Comparison of ENCODE assay signal across 11 mouse cellular contexts in the genomic region with DNA sequence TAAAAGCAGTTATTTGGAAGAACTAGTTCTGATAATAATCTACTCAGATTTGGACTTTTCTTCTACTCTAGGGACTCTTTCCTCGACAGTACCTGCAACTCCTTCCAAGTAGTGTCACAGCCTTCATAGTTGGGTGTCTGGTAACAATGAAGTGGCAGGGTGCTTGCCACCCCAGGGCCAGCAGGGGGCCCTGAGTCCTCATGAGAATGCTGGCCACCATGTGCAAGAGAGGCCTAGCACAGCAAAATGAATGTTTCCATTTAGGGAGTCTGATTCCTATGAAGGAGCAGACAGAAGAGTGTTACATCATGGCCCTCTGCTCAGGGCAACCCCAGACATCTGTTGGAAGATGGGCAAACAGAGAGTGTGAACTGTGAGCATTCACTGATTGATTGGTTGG. TPM values are rescaled to one million over a fixed set of nuclear protein-coding genes. Genes with fewer than 3 reads are reported as not detected.
A peak's percentile ranks its signal among the peaks of the same experiment; 100 is the strongest.
DNase-seq lines count a peak whose midpoint lies in the region; ATAC-seq lines count a peak whose summit lies in the region.
"Had no signal": no experiment of that assay in that cellular context is flagged by ENCODE, and none has a peak within 500 bp of the region (broad histone marks: within the 10 kb centered on the region; RNA-seq: fewer than 3 reads in every experiment).

No protein-coding gene starts in this region.

- H3K9me3 ChIP-seq in hindbrain, embryonic 10.5 days: 0 out of 2 replicates have a peak, but pooled peaks cover 4% of the 10 kb centered on the region
- no peaks in the 10 kb centered on the region for H3K9me3 ChIP-seq in hindbrain, embryonic 16.5 days (ENCODE audit: control insufficient read depth, low read length)
- H3K9me3 ChIP-seq in forebrain, embryonic 16.5 days (ENCODE audit: control insufficient read depth, low read length): no peaks in the 10 kb centered on the region
- H3K9me3 ChIP-seq: limb, embryonic 15.5 days had no signal

- no peak overlapping the region for H3K4me2 ChIP-seq in hindbrain, embryonic 16.5 days (ENCODE audit: low read length)
- H3K4me2 ChIP-seq in forebrain, embryonic 16.5 days (ENCODE audit: low read length): no peak overlapping the region
- H3K4me2 ChIP-seq: limb, embryonic 15.5 days had no signal

- ATAC-seq in hindbrain, embryonic 16.5 days: no peak
- peak; percentile 68 for ATAC-seq in forebrain, embryonic 16.5 days

- no peak overlapping the region for H3K4me3 ChIP-seq in hindbrain, embryonic 10.5 days
- no peak overlapping the region for H3K4me3 ChIP-seq in hindbrain, embryonic 16.5 days (ENCODE audit: low read length)
- no peak overlapping the region for H3K4me3 ChIP-seq in forebrain, embryonic 16.5 days (replicated peaks; ENCODE audit: low read length)
- H3K4me3 ChIP-seq: limb, embryonic 15.5 days had no signal

- no peaks in the 10 kb centered on the region for H3K27me3 ChIP-seq in hindbrain, embryonic 10.5 days (ENCODE audit: insufficient read depth, poor library complexity, severe bottlenecking)
- H3K27me3 ChIP-seq in hindbrain, embryonic 16.5 days (replicated peaks; ENCODE audit: control insufficient read depth, insufficient read depth, low read length): no peaks in the 10 kb centered on the region
- no peaks in the 10 kb centered on the region for H3K27me3 ChIP-seq in forebrain, embryonic 16.5 days (replicated peaks; ENCODE audit: control insufficient read depth, insufficient read depth, low read length)
- H3K27me3 ChIP-seq: limb, embryonic 15.5 days had no signal

- H3K36me3 ChIP-seq in hindbrain, embryonic 10.5 days: no peaks in the 10 kb centered on the region
- H3K36me3 ChIP-seq in hindbrain, embryonic 16.5 days (ENCODE audit: control insufficient read depth, insufficient read depth, low read length): no peaks in the 10 kb centered on the region
- no peaks in the 10 kb centered on the region for H3K36me3 ChIP-seq in forebrain, embryonic 16.5 days (ENCODE audit: control insufficient read depth, insufficient read depth)
- H3K36me3 ChIP-seq: limb, embryonic 15.5 days had no signal

- no peak overlapping the region for H3K27ac ChIP-seq in hindbrain, embryonic 10.5 days
- no peak overlapping the region for H3K27ac ChIP-seq in hindbrain, embryonic 16.5 days (ENCODE audit: low read depth, low read length)
- no peak overlapping the region for H3K27ac ChIP-seq in forebrain, embryonic 16.5 days (ENCODE audit: low read length)
- H3K27ac ChIP-seq: limb, embryonic 15.5 days had no signal

- 66% methylated on average over 1 of the region's 1 CpGs for WGBS in hindbrain, embryonic 10.5 days
- WGBS in hindbrain, embryonic 16.5 days: 72% methylated on average over 1 of the region's 1 CpGs
- 61% methylated on average over 1 of the region's 1 CpGs for WGBS in forebrain, embryonic 16.5 days

- no peak overlapping the region for H3K9ac ChIP-seq in hindbrain, embryonic 16.5 days (ENCODE audit: low read depth, low read length)
- no peak overlapping the region for H3K9ac ChIP-seq in forebrain, embryonic 16.5 days (replicated peaks; ENCODE audit: low read depth, low read length)
- H3K9ac ChIP-seq: limb, embryonic 15.5 days had no signal

- DNase-seq in hindbrain, embryonic 10.5 days (ENCODE audit: low spot score): peak; percentile 15
- DNase-seq in 3134 (ENCODE audit: extremely low read depth, insufficient read length, low spot score): peak; percentile 4
- DNase-seq in NIH3T3 (ENCODE audit: low read depth): peak; percentile 47
- DNase-seq in heart, adult 8-10 months (ENCODE audit: low spot score): no peak
- no peak for DNase-seq in ovary, postnatal 36 days (ENCODE audit: low spot score)
- no peak for DNase-seq in frontal cortex, postnatal 14 days (ENCODE audit: low spot score in 2 of 2)
- DNase-seq: right cerebral cortex, postnatal 4 days had no signal

- H3K4me1 ChIP-seq in hindbrain, embryonic 10.5 days (replicated peaks): no peaks in the 10 kb centered on the region
- H3K4me1 ChIP-seq in hindbrain, embryonic 16.5 days (ENCODE audit: control insufficient read depth, insufficient read depth, low read depth, low read length): no peaks in the 10 kb centered on the region
- no peaks in the 10 kb centered on the region for H3K4me1 ChIP-seq in forebrain, embryonic 16.5 days (replicated peaks; ENCODE audit: control insufficient read depth, insufficient read depth, low read length)
- H3K4me1 ChIP-seq: limb, embryonic 15.5 days had no signal

RNA-seq across cellular contexts. Expression of a gene that starts 21.3 kb away (rescaled TPM):
- not detected in 2 replicates for polyA plus RNA-seq in hindbrain, embryonic 10.5 days (2016; fragmentation: Nextera tagmentation; extraction: Ambion mirVana)
- 0.12 and 0.21 TPM in 2 replicates for polyA plus RNA-seq in hindbrain, embryonic 16.5 days (2015; fragmentation: Nextera tagmentation; extraction: Ambion mirVana)
- polyA plus RNA-seq in forebrain, embryonic 16.5 days (2015; fragmentation: Nextera tagmentation; extraction: Ambion mirVana): not detected in 2 replicates
- total RNA-seq in heart, adult 8-10 months (2022): under 1 TPM; 0.12 to 0.57 (median 0.20) TPM
- polyA plus RNA-seq: limb, embryonic 15.5 days had no signal

RNA-seq across cellular contexts. Expression of a gene that starts 41.7 kb away (rescaled TPM):
- 1.3 and 2.3 TPM in 2 replicates for polyA plus RNA-seq in hindbrain, embryonic 10.5 days (2016; fragmentation: Nextera tagmentation; extraction: Ambion mirVana)
- polyA plus RNA-seq in hindbrain, embryonic 16.5 days (2015; fragmentation: Nextera tagmentation; extraction: Ambion mirVana): 2.6 and 4.0 TPM in 2 replicates
- polyA plus RNA-seq in forebrain, embryonic 16.5 days (2015; fragmentation: Nextera tagmentation; extraction: Ambion mirVana): 0.94 and 2.0 TPM in 2 replicates
- total RNA-seq in heart, adult 8-10 months (2022): not detected
- total RNA-seq: heart, postnatal 10 days had no signal

Comparison
In these comparisons a context has a peak if more than half of its experiments do, and no peak if none do; other contexts are left out.
1. DNase-seq: peak in hindbrain, embryonic 10.5 days (single experiment), 3134 (single experiment) and NIH3T3 (single experiment); none in heart, adult 8-10 months (single experiment), ovary, postnatal 36 days (single experiment) and frontal cortex, postnatal 14 days (0 of 2).